Mouse (Mus musculus) c-Kit-positive CD71-positive TER-119-negative erythroid progenitor cells, embryonic 14.5 days (primary cell): ENCODE measurements around the gene Olfr24.
"Not testable (repeated sequence)": the region's sequence is repeated elsewhere in the genome, so short reads cannot be mapped to it uniquely, and the experiment has no call there.

Source experiments
- DNase-seq: peaks from one replicate; pipeline ENCODE4 v3.0.0-alpha.2; 2013; ENCODE audit warnings: low read depth

Gene Olfr24

GRCm38 (mm10) chr9:18763896-18764295 lies at the start of gene Olfr24:
Gene Olfr24 (minus strand): TSS chr9:18763996.
- DNase-seq: no peak

GRCm38 (mm10) chr9:18785316-18785715 lies 21.5 kb upstream of the Olfr24 start:
- no peak for DNase-seq

- DNase-seq: no peak
Observed at GRCm38 (mm10) chr9:18779476-18779875, 15.7 kb upstream of the Olfr24 start.

GRCm38 (mm10) chr9:18778981-18779380 lies 15.2 kb upstream of the Olfr24 start:
- DNase-seq: no peak

GRCm38 (mm10) chr9:18755595-18755994 lies 8.2 kb downstream of the Olfr24 start:
- DNase-seq: no peak

- no peak for DNase-seq
Observed at GRCm38 (mm10) chr9:18744639-18745038, 19.2 kb downstream of the Olfr24 start.

GRCm38 (mm10) chr9:18734177-18734576 lies 29.6 kb downstream of the Olfr24 start:
- DNase-seq: not testable (repeated sequence)

GRCm38 (mm10) chr9:18722712-18723099 lies 41.1 kb downstream of the Olfr24 start:
- no peak for DNase-seq

GRCm38 (mm10) chr9:18721931-18722711 lies 41.7 kb downstream of the Olfr24 start:
- DNase-seq: no peak

GRCm38 (mm10) chr9:18721011-18721410 lies 42.8 kb downstream of the Olfr24 start:
- DNase-seq: no peak

- DNase-seq: no peak
Observed at GRCm38 (mm10) chr9:18705628-18706027, 58.2 kb downstream of the Olfr24 start.
